Mouse (Mus musculus): Measurements from ENCODE around the gene Foxi1. TPM values are rescaled to one million over a fixed set of nuclear protein-coding genes. Genes with fewer than 3 reads are reported as not detected.
"Not testable (repeated sequence)": the region's sequence is repeated elsewhere in the genome, so short reads cannot be mapped to it uniquely, and the experiment has no call there.

Gene Foxi1
- total RNA-seq, 1 experiment: not detected

GRCm38 (mm10) chr11:34236091-34236759, 28.3 kb upstream of the Foxi1 start:
- no peaks in the 10 kb centered on the region for H3K36me3 ChIP-seq (ENCODE audit: control insufficient read depth, insufficient read depth, low read length, poor library complexity, severe bottlenecking)
- H3K27ac ChIP-seq (ENCODE audit: insufficient read depth, low read depth, low read length, poor library complexity, severe bottlenecking): no peak overlapping the region
- H3K4me3 ChIP-seq (ENCODE audit: insufficient read depth in 1 of 2, low read depth in 1 of 2, low read length in 2 of 2, poor library complexity in 1 of 2, severe bottlenecking in 1 of 2): no peak overlapping the region
- in situ Hi-C loops (cut with MboI; ENCODE audit: low sequenced_read_pairs in 2 of 2, unreplicated experiment in 2 of 2): no loop called here
- TF ChIP-seq ZC3H11A (IDR thresholded peaks at IDR 0.05; ENCODE audit: borderline replicate concordance, low read depth, low read length): peak; percentile 57; the same call in 1 of the 2 replicates
- no peak for TF ChIP-seq ZNF384 (IDR thresholded peaks at IDR 0.05; ENCODE audit: low read depth, low read length)
- no peak overlapping the region for H3K9ac ChIP-seq (ENCODE audit: insufficient read depth, low read depth, low read length, poor library complexity, severe bottlenecking)
- H3K9me3 ChIP-seq (ENCODE audit: control insufficient read depth, insufficient read depth, low read depth, low read length): no peaks in the 10 kb centered on the region
- H3K4me1 ChIP-seq (ENCODE audit: control insufficient read depth in 2 of 2, insufficient read depth in 2 of 2, low read length in 2 of 2, poor library complexity in 1 of 2): no peaks in the 10 kb centered on the region
- peak; percentile 62 for DNase-seq (ENCODE audit: low read depth, low spot score)

GRCm38 (mm10) chr11:34228758-34229364, 21.0 kb upstream of the Foxi1 start:
- Histone ChIP-seq H3K36me3 (ENCODE audit: control insufficient read depth, insufficient read depth, low read length, poor library complexity, severe bottlenecking) (no peaks in the 10 kb centered on the region), H3K27ac (ENCODE audit: insufficient read depth, low read depth, low read length, poor library complexity, severe bottlenecking) (no peak overlapping the region), H3K4me1 (ENCODE audit: control insufficient read depth in 2 of 2, insufficient read depth in 2 of 2, low read length in 2 of 2, poor library complexity in 1 of 2) (peaks cover 2 to 7% of the 10 kb centered on the region in 2 experiments; a peak in 1 of 4 replicates), H3K4me3 (ENCODE audit: insufficient read depth in 1 of 2, low read depth in 1 of 2, low read length in 2 of 2, poor library complexity in 1 of 2, severe bottlenecking in 1 of 2) (peak overlapping the region in 1 of 2 experiments; percentile 38; a peak in 1 of 4 replicates), H3K9me3 (ENCODE audit: control insufficient read depth, insufficient read depth, low read depth, low read length) (no peaks in the 10 kb centered on the region), H3K9ac (ENCODE audit: insufficient read depth, low read depth, low read length, poor library complexity, severe bottlenecking) (no peak overlapping the region)
- in situ Hi-C loops (cut with MboI; ENCODE audit: low sequenced_read_pairs in 2 of 2, unreplicated experiment in 2 of 2): no loop called here
- DNase-seq (ENCODE audit: low read depth, low spot score): peak; percentile 85
- peak; percentile 45; the same call in 1 of the 2 replicates for TF ChIP-seq ZC3H11A (IDR thresholded peaks at IDR 0.05; ENCODE audit: borderline replicate concordance, low read depth, low read length)
- TF ChIP-seq MAFK (IDR thresholded peaks at IDR 0.05; ENCODE audit: insufficient read depth, low read depth, low read length): no peak

- Histone ChIP-seq H3K4me1 (ENCODE audit: control insufficient read depth in 2 of 2, insufficient read depth in 2 of 2, low read length in 2 of 2, poor library complexity in 1 of 2) (peaks cover 2 to 7% of the 10 kb centered on the region in 2 experiments; a peak in 1 of 4 replicates), H3K9me3 (ENCODE audit: control insufficient read depth, insufficient read depth, low read depth, low read length) (no peaks in the 10 kb centered on the region), H3K4me3 (ENCODE audit: insufficient read depth in 1 of 2, low read depth in 1 of 2, low read length in 2 of 2, poor library complexity in 1 of 2, severe bottlenecking in 1 of 2) (no peak overlapping the region), H3K27ac (ENCODE audit: insufficient read depth, low read depth, low read length, poor library complexity, severe bottlenecking) (no peak overlapping the region), H3K9ac (ENCODE audit: insufficient read depth, low read depth, low read length, poor library complexity, severe bottlenecking) (no peak overlapping the region), H3K36me3 (ENCODE audit: control insufficient read depth, insufficient read depth, low read length, poor library complexity, severe bottlenecking) (no peaks in the 10 kb centered on the region)
- in situ Hi-C loops (cut with MboI; ENCODE audit: low sequenced_read_pairs in 2 of 2, unreplicated experiment in 2 of 2): no loop called here
- no peak for DNase-seq (ENCODE audit: low read depth, low spot score)
- TF ChIP-seq MAFK (IDR thresholded peaks at IDR 0.05; ENCODE audit: insufficient read depth, low read depth, low read length) (peak; percentile 27; the same call in 1 of the 2 replicates), HCFC1 (IDR thresholded peaks at IDR 0.05; ENCODE audit: borderline replicate concordance, insufficient read depth, low read length) (no peak)
Measured at GRCm38 (mm10) chr11:34227180-34227579, 19.3 kb upstream of the Foxi1 start.

- H3K4me3 ChIP-seq (ENCODE audit: insufficient read depth in 1 of 2, low read depth in 1 of 2, low read length in 2 of 2, poor library complexity in 1 of 2, severe bottlenecking in 1 of 2); H3K36me3 ChIP-seq (ENCODE audit: control insufficient read depth, insufficient read depth, low read length, poor library complexity, severe bottlenecking); H3K27ac ChIP-seq (ENCODE audit: insufficient read depth, low read depth, low read length, poor library complexity, severe bottlenecking); in situ Hi-C loops (cut with MboI; ENCODE audit: low sequenced_read_pairs in 2 of 2, unreplicated experiment in 2 of 2); H3K9me3 ChIP-seq (ENCODE audit: control insufficient read depth, insufficient read depth, low read depth, low read length); DNase-seq (ENCODE audit: low read depth, low spot score); H3K4me1 ChIP-seq (ENCODE audit: control insufficient read depth in 2 of 2, insufficient read depth in 2 of 2, low read length in 2 of 2, poor library complexity in 1 of 2); H3K9ac ChIP-seq (ENCODE audit: insufficient read depth, low read depth, low read length, poor library complexity, severe bottlenecking): not testable (repeated sequence)
Measured at GRCm38 (mm10) chr11:34220596-34220995, 12.7 kb upstream of the Foxi1 start.

GRCm38 (mm10) chr11:34212853-34213252, 5.0 kb upstream of the Foxi1 start:
- Histone ChIP-seq H3K9me3 (ENCODE audit: control insufficient read depth, insufficient read depth, low read depth, low read length) (no peaks in the 10 kb centered on the region), H3K27ac (ENCODE audit: insufficient read depth, low read depth, low read length, poor library complexity, severe bottlenecking) (no peak overlapping the region), H3K4me1 (ENCODE audit: control insufficient read depth in 2 of 2, insufficient read depth in 2 of 2, low read length in 2 of 2, poor library complexity in 1 of 2) (no peaks in the 10 kb centered on the region), H3K4me3 (ENCODE audit: insufficient read depth in 1 of 2, low read depth in 1 of 2, low read length in 2 of 2, poor library complexity in 1 of 2, severe bottlenecking in 1 of 2) (no peak overlapping the region), H3K36me3 (ENCODE audit: control insufficient read depth, insufficient read depth, low read length, poor library complexity, severe bottlenecking) (no peaks in the 10 kb centered on the region), H3K9ac (ENCODE audit: insufficient read depth, low read depth, low read length, poor library complexity, severe bottlenecking) (no peak overlapping the region)
- TF ChIP-seq ZNF384 (IDR thresholded peaks at IDR 0.05; ENCODE audit: low read depth, low read length) (no peak), ZC3H11A (IDR thresholded peaks at IDR 0.05; ENCODE audit: borderline replicate concordance, low read depth, low read length) (peak; percentile 86), MAFK (IDR thresholded peaks at IDR 0.05; ENCODE audit: insufficient read depth, low read depth, low read length) (no peak), HCFC1 (IDR thresholded peaks at IDR 0.05; ENCODE audit: borderline replicate concordance, insufficient read depth, low read length) (no peak)
- in situ Hi-C loops (cut with MboI; ENCODE audit: low sequenced_read_pairs in 2 of 2, unreplicated experiment in 2 of 2): loop anchor here in 1 of 2 experiments (10.0 kb wide), 1 partner anchor 88 kb away; no protein-coding TSS in a partner anchor
- DNase-seq (ENCODE audit: low read depth, low spot score): peak; percentile 71

Measured in ES-E14 (cell line).